Mouse (Mus musculus) mesoderm, embryonic 11.5 days (tissue): ENCODE data around the gene Syt2.

Experiments used
- DNase-seq: peaks from one replicate; pipeline ENCODE4 v3.0.0-alpha.2; 2012; ENCODE audit warnings: low read depth, low spot score

Syt2 gene

GRCm38 (mm10) chr1:134772821-134773220 lies 126.3 kb downstream of the Syt2 start:
- DNase-seq = no peak

GRCm38 (mm10) chr1:134773256-134773655 lies 126.8 kb downstream of the Syt2 start:
- no peak for DNase-seq

- no peak for DNase-seq
These were observed 127.8 kb downstream of the Syt2 start for GRCm38 (mm10) chr1:134774247-134774646.

GRCm38 (mm10) chr1:134774728-134775287 lies 128.3 kb downstream of the Syt2 start:
- no peak for DNase-seq

- DNase-seq = no peak
These were observed 129.2 kb downstream of the Syt2 start for GRCm38 (mm10) chr1:134775631-134776030.

- DNase-seq = no peak
These were observed 130.9 kb downstream of the Syt2 start for GRCm38 (mm10) chr1:134777201-134777885.

GRCm38 (mm10) chr1:134777936-134778548 lies 131.6 kb downstream of the Syt2 start:
- no peak for DNase-seq

- no peak for DNase-seq
These were observed 136.3 kb downstream of the Syt2 start for GRCm38 (mm10) chr1:134782797-134783196.

GRCm38 (mm10) chr1:134783958-134784357 lies 137.5 kb downstream of the Syt2 start:
- DNase-seq = no peak

- no peak for DNase-seq
These were observed 138.0 kb downstream of the Syt2 start for GRCm38 (mm10) chr1:134784481-134784880.

GRCm38 (mm10) chr1:134784911-134785310 lies 138.4 kb downstream of the Syt2 start:
- no peak for DNase-seq

GRCm38 (mm10) chr1:134788096-134788495 lies 141.6 kb downstream of the Syt2 start:
- DNase-seq = no peak

GRCm38 (mm10) chr1:134790716-134791439 lies 144.4 kb downstream of the Syt2 start:
- no peak for DNase-seq

GRCm38 (mm10) chr1:134791456-134791855 lies 145.0 kb downstream of the Syt2 start:
- DNase-seq = no peak

GRCm38 (mm10) chr1:134796076-134796475 lies 149.6 kb downstream of the Syt2 start:
- no peak for DNase-seq

GRCm38 (mm10) chr1:134796536-134796935 lies 150.1 kb downstream of the Syt2 start:
- no peak for DNase-seq

- no peak for DNase-seq
These were observed 155.3 kb downstream of the Syt2 start for GRCm38 (mm10) chr1:134801758-134802157.

GRCm38 (mm10) chr1:134803286-134804117 lies 157.0 kb downstream of the Syt2 start:
- DNase-seq = no peak

GRCm38 (mm10) chr1:134804373-134804772 lies 157.9 kb downstream of the Syt2 start:
- DNase-seq = no peak

GRCm38 (mm10) chr1:134805471-134805870 lies 159.0 kb downstream of the Syt2 start:
- DNase-seq = no peak
